Mouse (Mus musculus): Measurements from ENCODE around the gene Platr17. TPM values are rescaled to one million over a fixed set of nuclear protein-coding genes. Genes with fewer than 3 reads are reported as not detected.
"Not testable (repeated sequence)": the region's sequence is repeated elsewhere in the genome, so short reads cannot be mapped to it uniquely, and the experiment has no call there.

The Platr17 gene
- 0.27 and 0.55 TPM in 2 replicates for polyA plus RNA-seq (2015; fragmentation: Nextera tagmentation; extraction: Ambion mirVana)

- not testable (repeated sequence) for ATAC-seq (ENCODE audit: low FRiP score, low read depth); H3K27me3 ChIP-seq
- WGBS, result 30% methylated on average over 3 of the region's 4 CpGs
Measured at GRCm38 (mm10) chr17:33904835-33905234, at the start of gene Platr17. Gene Platr17, plus strand, starts transcription at chr17:33905135.

GRCm38 (mm10) chr17:33857816-33858215, 47.1 kb upstream of the Platr17 start:
- H3K36me3 ChIP-seq, result no peaks in the 10 kb centered on the region
- H3K9ac ChIP-seq, result no peak overlapping the region
- no peaks in the 10 kb centered on the region for H3K27me3 ChIP-seq
- no peaks in the 10 kb centered on the region for H3K4me1 ChIP-seq
- 82% methylated on average over 4 of the region's 4 CpGs for WGBS
- ATAC-seq (ENCODE audit: low FRiP score, low read depth), result no peak
- no peak overlapping the region for H3K4me3 ChIP-seq
- H3K27ac ChIP-seq, result no peak overlapping the region
- 0 out of 2 replicates have a peak, but pooled peaks cover 3% of the 10 kb centered on the region for H3K9me3 ChIP-seq
- no peak overlapping the region for H3K4me2 ChIP-seq (replicated peaks)

More at GRCm38 (mm10) chr17:33904835-33905234, at the start of gene Platr17:
- H3K36me3 ChIP-seq; H3K4me1 ChIP-seq; H3K9me3 ChIP-seq; H3K9ac ChIP-seq; H3K27ac ChIP-seq; H3K4me3 ChIP-seq; H3K4me2 ChIP-seq (replicated peaks): not testable (repeated sequence)

GRCm38 (mm10) chr17:33865330-33866030, 39.5 kb upstream of the Platr17 start:
- Histone ChIP-seq H3K4me2 (replicated peaks) (no peak overlapping the region), H3K9ac (no peak overlapping the region), H3K9me3 (no peaks in the 10 kb centered on the region), H3K27me3 (no peaks in the 10 kb centered on the region), H3K4me3 (no peak overlapping the region), H3K4me1 (no peaks in the 10 kb centered on the region), H3K27ac (no peak overlapping the region), H3K36me3 (no peaks in the 10 kb centered on the region)
- WGBS, result 38% methylated on average over 9 of the region's 9 CpGs
- ATAC-seq (ENCODE audit: low FRiP score, low read depth), result no peak

GRCm38 (mm10) chr17:33873537-33873936, 31.4 kb upstream of the Platr17 start, which contains the start of gene Gm7029:
Gene Gm7029, plus strand, starts transcription at chr17:33873837.
- not testable (repeated sequence) for H3K9me3 ChIP-seq; H3K4me1 ChIP-seq; H3K4me3 ChIP-seq; H3K27me3 ChIP-seq; H3K4me2 ChIP-seq (replicated peaks); H3K27ac ChIP-seq; ATAC-seq (ENCODE audit: low FRiP score, low read depth); H3K9ac ChIP-seq
- WGBS, result 81% methylated on average over 7 of the region's 12 CpGs
- peaks cover 31% of the 10 kb centered on the region for H3K36me3 ChIP-seq

- ATAC-seq (ENCODE audit: low FRiP score, low read depth), result no peak
- H3K4me3 ChIP-seq, result no peak overlapping the region
- H3K27me3 ChIP-seq, result no peaks in the 10 kb centered on the region
- no peak overlapping the region for H3K27ac ChIP-seq
- H3K9me3 ChIP-seq, result no peaks in the 10 kb centered on the region
- 87% methylated on average over 11 of the region's 11 CpGs for whole genome bisulfite sequencing
- H3K4me2 ChIP-seq (replicated peaks), result no peak overlapping the region
- peaks cover 37% of the 10 kb centered on the region for H3K36me3 ChIP-seq
- H3K9ac ChIP-seq, result no peak overlapping the region
- H3K4me1 ChIP-seq, result no peaks in the 10 kb centered on the region
Measured at GRCm38 (mm10) chr17:33874411-33874810, 30.5 kb upstream of the Platr17 start.

GRCm38 (mm10) chr17:33875797-33876196, 29.1 kb upstream of the Platr17 start:
- H3K27me3 ChIP-seq; H3K27ac ChIP-seq; H3K9ac ChIP-seq; H3K4me1 ChIP-seq; H3K4me2 ChIP-seq (replicated peaks); H3K4me3 ChIP-seq; ATAC-seq (ENCODE audit: low FRiP score, low read depth); H3K9me3 ChIP-seq: not testable (repeated sequence)
- H3K36me3 ChIP-seq, result peaks cover 47% of the 10 kb centered on the region
- 81% methylated on average over 5 of the region's 5 CpGs for WGBS

- Histone ChIP-seq H3K36me3 (peaks cover 56% of the 10 kb centered on the region), H3K4me1 (peaks cover 17% of the 10 kb centered on the region)
- H3K9ac ChIP-seq, result not testable (repeated sequence)
Measured at GRCm38 (mm10) chr17:33884320-33884719, 20.6 kb upstream of the Platr17 start.

GRCm38 (mm10) chr17:33887802-33888201, 17.1 kb upstream of the Platr17 start:
- not testable (repeated sequence) for H3K4me3 ChIP-seq; H3K9ac ChIP-seq; H3K9me3 ChIP-seq; H3K27me3 ChIP-seq; H3K27ac ChIP-seq; ATAC-seq (ENCODE audit: low FRiP score, low read depth)
- Histone ChIP-seq H3K4me1 (peaks cover 22% of the 10 kb centered on the region), H3K36me3 (peaks cover 31% of the 10 kb centered on the region), H3K4me2 (replicated peaks) (peak overlapping the region; percentile 72)
- 53% methylated on average over 2 of the region's 2 CpGs for WGBS

More at GRCm38 (mm10) chr17:33884320-33884719, 20.6 kb upstream of the Platr17 start:
- H3K27me3 ChIP-seq; H3K27ac ChIP-seq; H3K4me2 ChIP-seq (replicated peaks); ATAC-seq (ENCODE audit: low FRiP score, low read depth); H3K9me3 ChIP-seq; H3K4me3 ChIP-seq: not testable (repeated sequence)
- 96% methylated on average over 9 of the region's 11 CpGs for WGBS

GRCm38 (mm10) chr17:33888230-33888629, 16.7 kb upstream of the Platr17 start:
- H3K27me3 ChIP-seq; H3K27ac ChIP-seq; H3K9ac ChIP-seq; ATAC-seq (ENCODE audit: low FRiP score, low read depth); H3K9me3 ChIP-seq: not testable (repeated sequence)
- H3K36me3 ChIP-seq, result peaks cover 28% of the 10 kb centered on the region
- peaks cover 22% of the 10 kb centered on the region for H3K4me1 ChIP-seq
- H3K4me2 ChIP-seq (replicated peaks), result peak overlapping the region; percentile 72
- 0 out of 2 replicates have a peak overlapping the region, but pooled peaks have one; percentile 5 for H3K4me3 ChIP-seq

GRCm38 (mm10) chr17:33889941-33890532, 14.9 kb upstream of the Platr17 start:
- peak overlapping the region; percentile 77 for H3K9ac ChIP-seq
- H3K36me3 ChIP-seq, result peaks cover 15% of the 10 kb centered on the region
- ATAC-seq (ENCODE audit: low FRiP score, low read depth), result peak; percentile 13
- peak overlapping the region; percentile 72 for H3K4me2 ChIP-seq (replicated peaks)
- not testable (repeated sequence) for H3K27me3 ChIP-seq, H3K27ac ChIP-seq, H3K9me3 ChIP-seq
- peak overlapping the region; percentile 64 for H3K4me3 ChIP-seq
- peaks cover 22% of the 10 kb centered on the region for H3K4me1 ChIP-seq
- WGBS, result under 1% methylated on average over 40 of the region's 44 CpGs

- Histone ChIP-seq H3K9me3 (no peaks in the 10 kb centered on the region), H3K27ac (no peak within 1 kb of the TSS), H3K4me2 (replicated peaks) (peak within 1 kb of the TSS; percentile 72), H3K36me3 (peaks cover 12% of the 10 kb centered on the region), H3K9ac (peak within 1 kb of the TSS; percentile 77), H3K4me1 (peaks cover 22% of the 10 kb centered on the region), H3K4me3 (peak within 1 kb of the TSS; percentile 64), H3K27me3 (no peaks in the 10 kb centered on the region)
- ATAC-seq (ENCODE audit: low FRiP score, low read depth), result peak; percentile 100
- under 1% methylated on average over 49 of the region's 49 CpGs for WGBS
Measured at GRCm38 (mm10) chr17:33890533-33891059, 14.3 kb upstream of the Platr17 start, which contains the start of gene Kifc1. Gene Kifc1, minus strand, starts transcription at chr17:33890661.

- 66% methylated on average over 2 of the region's 2 CpGs for WGBS
- Histone ChIP-seq H3K27ac (no peak overlapping the region), H3K9me3 (no peaks in the 10 kb centered on the region), H3K9ac (no peak overlapping the region), H3K4me3 (no peak overlapping the region), H3K36me3 (peaks cover 4% of the 10 kb centered on the region), H3K4me2 (replicated peaks) (no peak overlapping the region), H3K4me1 (peaks cover 22% of the 10 kb centered on the region), H3K27me3 (no peaks in the 10 kb centered on the region)
- ATAC-seq (ENCODE audit: low FRiP score, low read depth), result no peak
Measured at GRCm38 (mm10) chr17:33891357-33891756, 13.6 kb upstream of the Platr17 start.
